Mouse (Mus musculus) neural tube, embryonic 15.5 days (tissue): Measurements from ENCODE around the gene Sart3. TPM values are rescaled to one million over a fixed set of nuclear protein-coding genes. Genes with fewer than 3 reads are reported as not detected.

Experiments used
- ATAC-seq: fragments of 200-750 bp; cut with Nextera tagmentation; 2 replicates; pipeline ENCODE4 v1.8.0; 2017; ENCODE audit warnings: mild to moderate bottlenecking, moderate TSS enrichment, moderate library complexity; ENCODE audit not compliant: low FRiP score
- H3K27ac ChIP-seq: fragments of 300-500 bp; sonication (generic); replicated peaks from 2 replicates; pipeline ENCODE4 v1.5.1; 2015; ENCODE audit warnings: mild to moderate bottlenecking, inconsistent platforms
- H3K27me3 ChIP-seq: fragments of 300-500 bp; sonication (generic); replicated peaks from 2 replicates; pipeline ENCODE4 v1.6.1; 2015; ENCODE audit warnings: inconsistent platforms
- H3K36me3 ChIP-seq: fragments of 300-500 bp; sonication (generic); 2 replicates; pipeline ENCODE4 v1.6.1; 2015; ENCODE audit warnings: inconsistent platforms
- H3K4me1 ChIP-seq: fragments of 300-500 bp; sonication (generic); 2 replicates; pipeline ENCODE4 v1.6.1; 2015; ENCODE audit warnings: inconsistent platforms
- H3K4me2 ChIP-seq: fragments of 300-500 bp; sonication (generic); 2 replicates; pipeline ENCODE4 v1.6.1; 2015; ENCODE audit warnings: inconsistent platforms, mild to moderate bottlenecking, moderate library complexity
- H3K4me3 ChIP-seq: fragments of 300-500 bp; sonication (generic); replicated peaks from 2 replicates; pipeline ENCODE4 v1.5.1; 2015; ENCODE audit warnings: mild to moderate bottlenecking, inconsistent platforms
- H3K9ac ChIP-seq: fragments of 300-500 bp; sonication (generic); replicated peaks from 2 replicates; pipeline ENCODE4 v1.6.1; 2015; ENCODE audit warnings: mild to moderate bottlenecking, inconsistent platforms
- H3K9me3 ChIP-seq: fragments of 300-500 bp; sonication (generic); replicated peaks from 2 replicates; pipeline ENCODE4 v1.6.1; 2016; ENCODE audit warnings: inconsistent platforms
- WGBS: fragments of 180-500 bp; shearing (Covaris S2); methylation state at CpG from one replicate; pipeline ENCODE4 v1.1.7; 2015; ENCODE audit warnings: mixed read lengths; 5-methylcytosine and 5-hydroxymethylcytosine counted together
- polyA plus RNA-seq: library from polyadenylated mRNA; unstranded; fragments of >200 nt; fragmentation: Nextera tagmentation; extraction: Ambion mirVana; gene quantifications from 2 replicates; pipeline ENCODE4 v1.2.1, GENCODE M21; 2015

Sart3 gene
- polyA plus RNA-seq, 1 experiment from 2014 or later: 40.7 TPM

GRCm38 (mm10) chr5:113732182-113732581 is 40.1 kb downstream of the Sart3 start:
- no peaks in the 10 kb centered on the region for H3K9me3 ChIP-seq
- no peak overlapping the region for H3K4me2 ChIP-seq
- H3K27ac ChIP-seq: no peak overlapping the region
- no peak for ATAC-seq
- no peaks in the 10 kb centered on the region for H3K36me3 ChIP-seq
- no peak overlapping the region for H3K4me3 ChIP-seq
- H3K9ac ChIP-seq: no peak overlapping the region
- peaks cover 30% of the 10 kb centered on the region for H3K4me1 ChIP-seq
- WGBS: 32% methylated on average over 6 of the region's 6 CpGs
- no peaks in the 10 kb centered on the region for H3K27me3 ChIP-seq

GRCm38 (mm10) chr5:113731174-113731573 is 41.1 kb downstream of the Sart3 start:
- Histone ChIP-seq H3K36me3 (no peaks in the 10 kb centered on the region), H3K9me3 (no peaks in the 10 kb centered on the region), H3K4me3 (no peak overlapping the region), H3K4me2 (no peak overlapping the region), H3K27ac (no peak overlapping the region; the same call in 1 of the 2 replicates), H3K4me1 (peaks cover 20% of the 10 kb centered on the region), H3K27me3 (no peaks in the 10 kb centered on the region), H3K9ac (no peak overlapping the region)
- ATAC-seq: no peak
- WGBS: 89% methylated on average over 7 of the region's 7 CpGs

- WGBS: 47% methylated on average over 7 of the region's 7 CpGs
- no peaks in the 10 kb centered on the region for H3K27me3 ChIP-seq
- H3K4me3 ChIP-seq: no peak overlapping the region
- ATAC-seq: no peak
- H3K36me3 ChIP-seq: no peaks in the 10 kb centered on the region
- H3K9me3 ChIP-seq: no peaks in the 10 kb centered on the region
- no peak overlapping the region; the same call in 1 of the 2 replicates for H3K27ac ChIP-seq
- H3K9ac ChIP-seq: no peak overlapping the region
- no peak overlapping the region for H3K4me2 ChIP-seq
- H3K4me1 ChIP-seq: peaks cover 19% of the 10 kb centered on the region
These were observed 41.6 kb downstream of the Sart3 start for GRCm38 (mm10) chr5:113730641-113731121.

DNA sequence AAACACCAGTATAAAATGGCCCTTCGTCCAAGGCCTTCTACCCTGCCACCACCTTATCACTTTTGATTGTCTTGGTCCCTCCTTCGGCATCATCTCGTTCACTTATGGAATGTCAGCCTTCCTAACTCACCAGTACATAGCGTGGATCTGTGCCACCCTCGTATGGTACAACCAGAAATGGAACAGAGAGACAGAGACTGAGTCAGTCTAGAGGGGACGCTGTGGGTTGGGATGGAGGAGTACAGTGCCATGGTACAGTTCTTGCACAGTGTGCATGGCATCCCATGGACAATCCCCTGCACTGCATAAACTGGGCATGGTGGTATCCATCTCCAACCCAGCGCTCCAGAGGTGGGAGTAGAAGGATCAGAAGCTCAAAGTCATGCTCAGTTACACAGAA is 43.6 kb downstream of the Sart3 start:
- Histone ChIP-seq H3K9me3 (no peaks in the 10 kb centered on the region), H3K9ac (no peak overlapping the region), H3K27me3 (no peaks in the 10 kb centered on the region), H3K4me3 (no peak overlapping the region), H3K27ac (no peak overlapping the region), H3K4me2 (no peak overlapping the region), H3K36me3 (no peaks in the 10 kb centered on the region), H3K4me1 (peaks cover 21% of the 10 kb centered on the region)
- no peak for ATAC-seq
- WGBS: 90% methylated on average over 7 of the region's 7 CpGs

DNA sequence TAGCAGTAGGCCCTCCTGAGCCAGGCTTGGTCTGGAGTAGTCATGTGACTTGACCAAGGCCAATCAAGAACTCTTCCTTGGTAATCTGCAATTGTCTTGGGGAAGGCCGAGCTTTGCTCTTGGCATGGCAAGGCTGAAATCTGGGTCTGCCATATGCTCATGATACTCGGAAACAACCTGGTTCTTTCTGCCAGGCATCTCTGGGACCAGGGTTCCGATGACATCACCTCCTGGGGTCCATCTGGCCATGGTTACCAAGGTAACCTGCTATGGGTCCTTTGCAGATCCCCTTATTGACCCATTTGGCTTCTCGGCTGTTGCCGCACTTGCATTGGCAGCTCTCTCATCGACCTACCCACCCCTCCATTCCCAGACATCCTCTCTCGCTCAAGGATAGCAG is 44.3 kb downstream of the Sart3 start:
- no peaks in the 10 kb centered on the region for H3K36me3 ChIP-seq
- no peak overlapping the region for H3K9ac ChIP-seq
- ATAC-seq: no peak
- H3K27ac ChIP-seq: no peak overlapping the region
- WGBS: 85% methylated on average over 7 of the region's 7 CpGs
- no peak overlapping the region for H3K4me3 ChIP-seq
- H3K9me3 ChIP-seq: no peaks in the 10 kb centered on the region
- peaks cover 24% of the 10 kb centered on the region for H3K4me1 ChIP-seq
- H3K27me3 ChIP-seq: no peaks in the 10 kb centered on the region
- H3K4me2 ChIP-seq: no peak overlapping the region

GRCm38 (mm10) chr5:113727238-113727637 is 45.1 kb downstream of the Sart3 start:
- H3K9ac ChIP-seq: no peak overlapping the region
- H3K4me1 ChIP-seq: peaks cover 24% of the 10 kb centered on the region
- H3K27me3 ChIP-seq: no peaks in the 10 kb centered on the region
- H3K27ac ChIP-seq: no peak overlapping the region
- H3K4me3 ChIP-seq: no peak overlapping the region
- WGBS: 73% methylated on average over 12 of the region's 12 CpGs
- no peak for ATAC-seq
- no peaks in the 10 kb centered on the region for H3K9me3 ChIP-seq
- H3K4me2 ChIP-seq: no peak overlapping the region
- no peaks in the 10 kb centered on the region for H3K36me3 ChIP-seq

- Histone ChIP-seq H3K4me3 (no peak overlapping the region), H3K4me2 (no peak overlapping the region), H3K27ac (no peak overlapping the region), H3K9me3 (no peaks in the 10 kb centered on the region), H3K27me3 (no peaks in the 10 kb centered on the region), H3K4me1 (peaks cover 24% of the 10 kb centered on the region), H3K9ac (no peak overlapping the region), H3K36me3 (no peaks in the 10 kb centered on the region)
- ATAC-seq: no peak
- 70% methylated on average over 6 of the region's 6 CpGs for WGBS
These were observed 45.7 kb downstream of the Sart3 start for GRCm38 (mm10) chr5:113726618-113727017.

DNA sequence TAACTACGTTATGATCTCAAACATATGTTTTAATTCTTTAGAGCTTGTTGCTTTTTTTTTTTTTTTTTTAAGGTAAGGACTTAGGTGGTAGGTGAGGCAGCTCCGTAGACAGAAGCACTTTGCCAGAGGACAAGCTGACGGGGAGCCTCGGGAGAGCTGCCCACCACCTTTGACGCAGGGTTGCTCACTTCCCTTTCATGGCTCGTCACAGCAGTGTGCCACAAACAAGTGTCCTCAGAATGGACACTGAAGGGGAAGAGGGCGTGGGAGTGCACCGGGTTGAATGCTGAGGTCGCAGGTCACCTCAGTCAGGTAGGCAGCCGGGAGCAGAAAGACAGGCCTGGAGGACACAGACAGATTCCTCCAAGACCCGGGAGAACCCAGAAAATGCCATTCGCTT is 46.9 kb downstream of the Sart3 start:
- ATAC-seq: no peak
- H3K27ac ChIP-seq: no peak overlapping the region
- H3K9me3 ChIP-seq: no peaks in the 10 kb centered on the region
- no peaks in the 10 kb centered on the region for H3K36me3 ChIP-seq
- no peak overlapping the region for H3K4me2 ChIP-seq
- WGBS: 74% methylated on average over 12 of the region's 12 CpGs
- H3K4me3 ChIP-seq: no peak overlapping the region
- H3K9ac ChIP-seq: no peak overlapping the region
- no peaks in the 10 kb centered on the region for H3K27me3 ChIP-seq
- H3K4me1 ChIP-seq: peaks cover 18% of the 10 kb centered on the region

DNA sequence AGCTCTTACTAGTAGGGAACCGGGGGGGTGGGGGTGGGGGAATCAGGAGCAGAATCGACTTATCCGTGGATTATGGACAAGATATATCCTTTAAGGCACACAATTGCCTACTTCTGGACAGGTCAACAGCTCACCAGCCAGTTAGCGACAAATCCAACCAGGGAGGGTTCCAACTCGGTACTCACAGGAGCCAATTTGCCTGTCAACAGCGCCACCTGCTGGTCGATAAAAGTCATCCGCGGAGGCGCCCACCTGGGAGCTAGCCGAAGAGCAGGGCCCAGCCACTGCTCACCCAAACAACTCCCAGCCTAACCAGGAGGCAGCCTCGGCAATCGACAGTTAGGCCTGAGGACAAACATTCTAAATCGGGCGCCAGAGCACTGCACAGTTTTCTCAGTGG is 47.9 kb downstream of the Sart3 start, which contains the start of gene 1700069L16Rik:
TSS of gene 1700069L16Rik (minus strand) at position 327 of the 400 bp plus-strand sequence.
- 4% methylated on average over 15 of the region's 15 CpGs for WGBS
- no peak within 1 kb of the TSS for H3K9ac ChIP-seq
- H3K4me2 ChIP-seq: no peak within 1 kb of the TSS
- H3K27ac ChIP-seq: no peak within 1 kb of the TSS
- peak; percentile 77; the same call in 1 of the 2 replicates for ATAC-seq
- no peaks in the 10 kb centered on the region for H3K9me3 ChIP-seq
- no peaks in the 10 kb centered on the region for H3K36me3 ChIP-seq
- H3K4me1 ChIP-seq: peaks cover 18% of the 10 kb centered on the region
- no peak within 1 kb of the TSS for H3K4me3 ChIP-seq
- H3K27me3 ChIP-seq: no peaks in the 10 kb centered on the region

- Histone ChIP-seq H3K27me3 (no peaks in the 10 kb centered on the region), H3K4me1 (peaks cover 25% of the 10 kb centered on the region), H3K9ac (no peak overlapping the region), H3K9me3 (no peaks in the 10 kb centered on the region), H3K4me2 (no peak overlapping the region), H3K27ac (no peak overlapping the region), H3K36me3 (no peaks in the 10 kb centered on the region), H3K4me3 (no peak overlapping the region)
- ATAC-seq: 0 out of 2 replicates have a peak, but pooled peaks have one; percentile 33
- WGBS: 38% methylated on average over 8 of the region's 8 CpGs
These were observed 48.6 kb downstream of the Sart3 start for GRCm38 (mm10) chr5:113723567-113724237.

DNA sequence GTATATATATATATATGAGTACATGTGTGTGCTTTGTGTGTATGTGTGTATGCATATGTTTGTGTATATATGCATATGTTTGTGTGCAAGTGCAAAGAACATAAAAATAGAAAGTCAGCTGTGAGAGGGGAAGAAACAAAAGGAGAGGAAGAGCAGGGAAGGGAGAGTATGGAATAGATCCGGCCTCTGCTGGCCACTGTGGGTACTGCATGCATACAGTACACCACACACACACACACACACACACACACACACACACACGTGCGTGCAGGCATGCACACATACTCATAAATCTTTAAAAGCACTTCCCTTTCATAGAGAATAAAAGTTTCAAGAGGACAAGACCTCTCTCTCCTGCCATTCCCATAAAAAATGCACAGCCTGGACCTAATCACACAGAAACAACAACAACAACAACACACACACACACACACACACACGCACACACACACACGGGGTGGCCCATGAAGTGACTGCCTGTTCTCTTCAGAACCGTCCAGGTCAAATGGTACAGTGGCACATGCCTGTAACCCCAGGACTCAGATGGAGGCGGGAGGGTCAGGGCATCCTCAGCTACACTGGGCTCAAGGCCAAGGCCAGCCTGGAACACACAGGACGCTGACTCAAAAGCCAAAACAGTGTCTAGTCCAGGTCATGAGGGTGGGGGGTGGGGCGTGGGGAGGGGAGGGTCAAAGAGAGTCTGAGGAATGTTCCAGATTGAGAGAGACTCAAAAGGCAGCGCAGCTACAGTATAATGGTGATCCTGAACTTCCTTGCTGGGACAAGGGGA is 49.9 kb downstream of the Sart3 start:
- Histone ChIP-seq H3K9me3 (no peaks in the 10 kb centered on the region), H3K4me3 (no peak overlapping the region), H3K4me2 (no peak overlapping the region), H3K27ac (no peak overlapping the region), H3K9ac (no peak overlapping the region), H3K36me3 (no peaks in the 10 kb centered on the region), H3K4me1 (peaks cover 32% of the 10 kb centered on the region), H3K27me3 (no peaks in the 10 kb centered on the region)
- ATAC-seq: no peak
- 92% methylated on average over 10 of the region's 10 CpGs for WGBS

DNA sequence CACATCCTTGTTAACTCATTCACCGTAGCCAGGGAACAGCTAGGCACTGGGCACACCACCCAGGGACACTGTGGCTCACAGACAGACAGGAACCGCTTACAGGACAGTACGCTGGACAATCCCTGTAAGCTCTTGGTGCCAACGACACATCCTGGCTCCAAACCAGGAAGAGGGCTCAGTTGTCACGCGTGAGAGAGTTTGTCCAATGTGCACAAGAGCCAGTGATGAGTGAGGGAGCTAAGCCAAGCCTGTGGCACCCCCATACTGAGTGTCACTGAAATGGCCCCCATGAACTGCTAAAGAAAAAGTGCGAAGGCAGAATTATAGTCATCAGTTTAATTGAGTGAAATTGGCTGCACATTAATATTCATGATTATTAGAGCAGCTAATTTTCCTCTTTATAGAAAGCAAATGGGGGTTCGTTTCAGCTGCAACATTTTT is 53.1 kb downstream of the Sart3 start:
- H3K4me2 ChIP-seq: no peak overlapping the region
- 62% methylated on average over 8 of the region's 8 CpGs for WGBS
- H3K9me3 ChIP-seq: no peaks in the 10 kb centered on the region
- H3K4me3 ChIP-seq: no peak overlapping the region
- no peak for ATAC-seq
- H3K9ac ChIP-seq: no peak overlapping the region; the same call in 1 of the 2 replicates
- no peaks in the 10 kb centered on the region for H3K36me3 ChIP-seq
- peak overlapping the region; percentile 37; the same call in 1 of the 2 replicates for H3K27ac ChIP-seq
- peaks cover 49% of the 10 kb centered on the region for H3K4me1 ChIP-seq
- no peaks in the 10 kb centered on the region for H3K27me3 ChIP-seq
